In genomic region chr6:146633629-146634014, GRCm38 (mm10) we compare ENCODE assay signal across 8 mouse cellular contexts. TPM values are rescaled to one million over a fixed set of nuclear protein-coding genes. Genes with fewer than 3 reads are reported as not detected.
A peak's percentile ranks its signal among the peaks of the same experiment; 100 is the strongest.
DNase-seq lines count a peak whose midpoint lies in the region; ATAC-seq and TF ChIP-seq lines count a peak whose summit lies in the region.

No protein-coding gene starts in this region.

- no peaks in the 10 kb centered on the region for H3K79me2 ChIP-seq in CH12.LX (replicated peaks; ENCODE audit: control insufficient read depth, extremely low read depth, insufficient read depth, poor library complexity, severe bottlenecking)

- peak overlapping the region; percentile 26 for H3K4me2 ChIP-seq in CH12.LX (ENCODE audit: insufficient read depth, low read depth, poor library complexity, severe bottlenecking)
- peak overlapping the region; percentile 65 for H3K4me2 ChIP-seq in forebrain, embryonic 13.5 days
- peak overlapping the region; percentile 82 for H3K4me2 ChIP-seq in hindbrain, embryonic 14.5 days (replicated peaks)
- H3K4me2 ChIP-seq in stomach, embryonic 16.5 days (ENCODE audit: low read depth, low read length): peak overlapping the region; percentile 83

- H3K4me1 ChIP-seq in CH12.LX (ENCODE audit: control insufficient read depth in 1 of 2, insufficient read depth in 2 of 2): peaks cover 15% of the 10 kb centered on the region in 2 experiments
- peaks cover 12% of the 10 kb centered on the region for H3K4me1 ChIP-seq in forebrain, embryonic 13.5 days
- peaks cover 11% of the 10 kb centered on the region for H3K4me1 ChIP-seq in hindbrain, embryonic 14.5 days (replicated peaks; ENCODE audit: control insufficient read depth, insufficient read depth, low read length)
- H3K4me1 ChIP-seq in stomach, embryonic 16.5 days (ENCODE audit: control insufficient read depth, insufficient read depth, low read length): peaks cover 6% of the 10 kb centered on the region; the same call in 1 of the 2 replicates

- no peaks in the 10 kb centered on the region for H3K36me3 ChIP-seq in CH12.LX (replicated peaks in 1 of 2; ENCODE audit: control insufficient read depth in 1 of 2, insufficient read depth in 1 of 2, low read length in 1 of 2)
- no peaks in the 10 kb centered on the region for H3K36me3 ChIP-seq in forebrain, embryonic 13.5 days (ENCODE audit: poor library complexity, severe bottlenecking)
- H3K36me3 ChIP-seq in hindbrain, embryonic 14.5 days (replicated peaks; ENCODE audit: control insufficient read depth, insufficient read depth): no peaks in the 10 kb centered on the region
- no peaks in the 10 kb centered on the region for H3K36me3 ChIP-seq in stomach, embryonic 16.5 days (ENCODE audit: control insufficient read depth, insufficient read depth, low read length)

- WGBS in forebrain, embryonic 13.5 days: 6% methylated on average over 14 of the region's 14 CpGs
- 11% methylated on average over 14 of the region's 14 CpGs for WGBS in hindbrain, embryonic 14.5 days
- 11% methylated on average over 14 of the region's 14 CpGs for WGBS in stomach, embryonic 16.5 days

- no peak for TF ChIP-seq CTCF in CH12.LX (conservative IDR thresholded peaks at IDR 0.05 in 1 of 2, IDR thresholded peaks at IDR 0.05 in 1 of 2; ENCODE audit: low read depth in 2 of 2, low read length in 2 of 2)

- H3K4me3 ChIP-seq in CH12.LX (replicated peaks in 1 of 3; ENCODE audit: low read depth in 2 of 3, low read length in 2 of 3, poor library complexity in 1 of 3): peak overlapping the region; percentile 75 to 94 (median 78)
- H3K4me3 ChIP-seq in forebrain, embryonic 13.5 days: peak overlapping the region; percentile 67
- H3K4me3 ChIP-seq in hindbrain, embryonic 14.5 days (replicated peaks; ENCODE audit: low read length): peak overlapping the region; percentile 83
- peak overlapping the region; percentile 81 for H3K4me3 ChIP-seq in stomach, embryonic 16.5 days (replicated peaks; ENCODE audit: low read length)

- no peak for TF ChIP-seq EP300 in CH12.LX (IDR thresholded peaks at IDR 0.05; ENCODE audit: low read length)

- TF ChIP-seq POLR2A in CH12.LX (IDR thresholded peaks at IDR 0.05; ENCODE audit: low read depth, low read length): no peak

- H3K27me3 ChIP-seq in CH12.LX (replicated peaks): no peaks in the 10 kb centered on the region
- H3K27me3 ChIP-seq in forebrain, embryonic 13.5 days: no peaks in the 10 kb centered on the region
- no peaks in the 10 kb centered on the region for H3K27me3 ChIP-seq in hindbrain, embryonic 14.5 days (ENCODE audit: control insufficient read depth, insufficient read depth, low read length)
- H3K27me3 ChIP-seq in stomach, embryonic 16.5 days (ENCODE audit: control insufficient read depth, insufficient read depth, low read length): no peaks in the 10 kb centered on the region

- DNase-seq in CH12.LX (ENCODE audit: extremely low read depth) (no peak), NIH3T3 (ENCODE audit: low read depth) (peak; percentile 68)
- DNase-seq in hindbrain, embryonic 14.5 days (ENCODE audit: low spot score): peak; percentile 36
- peak; percentile 49 to 60 for DNase-seq in layer of hippocampus, postnatal 36 days
- DNase-seq in lung, postnatal 10 days: peak; percentile 40
- no peak for DNase-seq in gastrocnemius, postnatal 14 days

- peak overlapping the region; percentile 92 for H3K9ac ChIP-seq in CH12.LX (ENCODE audit: insufficient read depth, low read depth)
- peak overlapping the region; percentile 83 for H3K9ac ChIP-seq in forebrain, embryonic 13.5 days
- peak overlapping the region; percentile 83 for H3K9ac ChIP-seq in hindbrain, embryonic 14.5 days
- H3K9ac ChIP-seq in stomach, embryonic 16.5 days (ENCODE audit: low read length): peak overlapping the region; percentile 87

- dilution Hi-C loops in CH12.LX (cut with MboI; ENCODE audit: extremely low pct_ligation_motif_present, extremely low pct_unique_long_range_greater_than_20kb, low sequenced_read_pairs): no loop called here

- no peak for TF ChIP-seq RAD21 in CH12.LX (IDR thresholded peaks at IDR 0.05; ENCODE audit: low read depth, low read length)

- H3K9me3 ChIP-seq in CH12.LX (replicated peaks; ENCODE audit: low read length): no peaks in the 10 kb centered on the region
- H3K9me3 ChIP-seq in forebrain, embryonic 13.5 days (replicated peaks): no peaks in the 10 kb centered on the region
- no peaks in the 10 kb centered on the region for H3K9me3 ChIP-seq in hindbrain, embryonic 14.5 days (ENCODE audit: control insufficient read depth, low read length)
- H3K9me3 ChIP-seq in stomach, embryonic 16.5 days (replicated peaks; ENCODE audit: control insufficient read depth, low read length): no peaks in the 10 kb centered on the region

- ATAC-seq in forebrain, embryonic 13.5 days: peak; percentile 63
- ATAC-seq in hindbrain, embryonic 14.5 days (ENCODE audit: low FRiP score): peak; percentile 18; the same call in 1 of the 2 replicates
- no peak for ATAC-seq in stomach, embryonic 16.5 days (ENCODE audit: insufficient read depth, low FRiP score)

- H3K27ac ChIP-seq in CH12.LX (ENCODE audit: insufficient read depth, low read depth): no peak overlapping the region
- H3K27ac ChIP-seq in forebrain, embryonic 13.5 days: peak overlapping the region; percentile 76; the same call in 1 of the 2 replicates
- H3K27ac ChIP-seq in hindbrain, embryonic 14.5 days: peak overlapping the region; percentile 87
- H3K27ac ChIP-seq in stomach, embryonic 16.5 days (ENCODE audit: low read length): peak overlapping the region; percentile 80

- in situ Hi-C loops in CH12.LX (cut with MboI; ENCODE audit: low pct_ligation_motif_present, low pct_unique_long_range_greater_than_20kb, low sequenced_read_pairs): no loop called here

- intact Hi-C loops in gastrocnemius, postnatal 14 days (cut with DNase I; ENCODE audit: low total_unique reads): no loop called here

TF ChIP-seq in CH12.LX, 34 proteins besides CTCF, POLR2A, EP300 and RAD21:
- TF ChIP-seq MYC (IDR thresholded peaks at IDR 0.05; ENCODE audit: low read depth, low read length) (peak; percentile 50; the same call in 1 of the 2 replicates), TBP (conservative IDR thresholded peaks at IDR 0.05; ENCODE audit: low read depth, low read length) (no peak), KAT2A (IDR thresholded peaks at IDR 0.05; ENCODE audit: insufficient replicate concordance, low read length) (no peak), USF1 (IDR thresholded peaks at IDR 0.05; ENCODE audit: low read depth, low read length) (peak; percentile 70), ZKSCAN1 (IDR thresholded peaks at IDR 0.05; ENCODE audit: borderline replicate concordance, low read depth, low read length) (no peak), MXI1 (IDR thresholded peaks at IDR 0.05; ENCODE audit: low read depth, low read length) (peak; percentile 48; the same call in 1 of the 2 replicates), MAX (IDR thresholded peaks at IDR 0.05; ENCODE audit: low read length) (peak; percentile 76), RCOR1 (conservative IDR thresholded peaks at IDR 0.05; ENCODE audit: low read depth, low read length) (no peak), GABPA (IDR thresholded peaks at IDR 0.05; ENCODE audit: insufficient replicate concordance, low read depth, low read length) (no peak), USF2 (conservative IDR thresholded peaks at IDR 0.05; ENCODE audit: low read depth, low read length) (peak; percentile 70), TCF12 (IDR thresholded peaks at IDR 0.05; ENCODE audit: low read depth, low read length) (no peak), BHLHE40 (IDR thresholded peaks at IDR 0.05; ENCODE audit: low read depth, low read length) (peak; percentile 76)

RNA-seq across cellular contexts. Expression of gene Med21, which starts 8.7 kb away (rescaled TPM):
- total RNA-seq in CH12.LX (2012; rRNA removed) (42.4 and 45.8 TPM in 2 replicates), CH12.LX (2014; rRNA removed) (124 and 143 TPM in 2 replicates)
- polyA plus RNA-seq in CH12.LX (2012; ENCODE audit: insufficient read length, low read depth): 52.2 and 56.0 TPM in 2 replicates
- 134 and 136 TPM in 2 replicates for polyA plus RNA-seq in forebrain, embryonic 13.5 days (2015; fragmentation: Nextera tagmentation; extraction: Ambion mirVana)
- 108 and 112 TPM in 2 replicates for polyA plus RNA-seq in hindbrain, embryonic 14.5 days (2014; fragmentation: Nextera tagmentation; extraction: Ambion mirVana)
- total RNA-seq in layer of hippocampus, postnatal 36 days (2021): 10 to 100 TPM; 47.3 to 49.8 TPM
- polyA plus RNA-seq in stomach, embryonic 16.5 days (2015; fragmentation: Nextera tagmentation; extraction: Ambion mirVana): 131 and 140 TPM in 2 replicates
- 10 to 100 TPM; 36.7 to 40.3 TPM for total RNA-seq in gastrocnemius, postnatal 14 days (2021)

RNA-seq across cellular contexts. Expression of gene Tm7sf3, which starts 9.0 kb away (rescaled TPM):
- total RNA-seq in CH12.LX (2012; rRNA removed) (19.9 and 23.9 TPM in 2 replicates), CH12.LX (2014; rRNA removed) (11.4 and 11.8 TPM in 2 replicates)
- polyA plus RNA-seq in CH12.LX (2012; ENCODE audit: insufficient read length, low read depth): 12.8 and 13.4 TPM in 2 replicates
- 21.7 and 27.1 TPM in 2 replicates for polyA plus RNA-seq in forebrain, embryonic 13.5 days (2015; fragmentation: Nextera tagmentation; extraction: Ambion mirVana)
- 32.9 and 33.4 TPM in 2 replicates for polyA plus RNA-seq in hindbrain, embryonic 14.5 days (2014; fragmentation: Nextera tagmentation; extraction: Ambion mirVana)
- 10 to 100 TPM; 41.3 to 42.0 TPM for total RNA-seq in layer of hippocampus, postnatal 36 days (2021)
- polyA plus RNA-seq in stomach, embryonic 16.5 days (2015; fragmentation: Nextera tagmentation; extraction: Ambion mirVana): 31.9 and 32.3 TPM in 2 replicates
- 10 to 100 TPM; 12.3 to 14.8 TPM for total RNA-seq in gastrocnemius, postnatal 14 days (2021)

RNA-seq across cellular contexts. Expression of gene Ints13, which starts 56.0 kb away (rescaled TPM):
- total RNA-seq in CH12.LX (2012; rRNA removed) (31.9 and 42.6 TPM in 2 replicates), CH12.LX (2014; rRNA removed) (50.5 and 63.7 TPM in 2 replicates)
- 51.9 and 66.1 TPM in 2 replicates for polyA plus RNA-seq in CH12.LX (2012; ENCODE audit: insufficient read length, low read depth)
- polyA plus RNA-seq in forebrain, embryonic 13.5 days (2015; fragmentation: Nextera tagmentation; extraction: Ambion mirVana): 74.2 and 81.4 TPM in 2 replicates
- polyA plus RNA-seq in hindbrain, embryonic 14.5 days (2014; fragmentation: Nextera tagmentation; extraction: Ambion mirVana): 43.5 and 44.8 TPM in 2 replicates
- total RNA-seq in layer of hippocampus, postnatal 36 days (2021): 10 to 100 TPM; 41.1 to 51.9 TPM
- polyA plus RNA-seq in stomach, embryonic 16.5 days (2015; fragmentation: Nextera tagmentation; extraction: Ambion mirVana): 56.6 and 65.3 TPM in 2 replicates
- 10 to 100 TPM; 14.9 to 15.7 TPM for total RNA-seq in gastrocnemius, postnatal 14 days (2021)

RNA-seq across cellular contexts. Expression of gene Fgfr1op2, which starts 56.6 kb away (rescaled TPM):
- total RNA-seq in CH12.LX (2012; rRNA removed) (80.0 and 94.1 TPM in 2 replicates), CH12.LX (2014; rRNA removed) (69.3 and 73.0 TPM in 2 replicates)
- 101 and 104 TPM in 2 replicates for polyA plus RNA-seq in CH12.LX (2012; ENCODE audit: insufficient read length, low read depth)
- 64.5 and 70.8 TPM in 2 replicates for polyA plus RNA-seq in forebrain, embryonic 13.5 days (2015; fragmentation: Nextera tagmentation; extraction: Ambion mirVana)
- polyA plus RNA-seq in hindbrain, embryonic 14.5 days (2014; fragmentation: Nextera tagmentation; extraction: Ambion mirVana): 43.4 and 46.0 TPM in 2 replicates
- 100 to 1,000 TPM; 109 to 114 TPM for total RNA-seq in layer of hippocampus, postnatal 36 days (2021)
- polyA plus RNA-seq in stomach, embryonic 16.5 days (2015; fragmentation: Nextera tagmentation; extraction: Ambion mirVana): 96.6 and 98.8 TPM in 2 replicates
- total RNA-seq in gastrocnemius, postnatal 14 days (2021): 10 to 100 TPM; 43.6 to 48.5 TPM

Comparison
In these comparisons a context has a peak if more than half of its experiments do, and no peak if none do; other contexts are left out.
1. DNase-seq: peak in NIH3T3 (single experiment), hindbrain, embryonic 14.5 days (single experiment), layer of hippocampus, postnatal 36 days (2 of 2) and lung, postnatal 10 days (single experiment); none in CH12.LX (single experiment) and gastrocnemius, postnatal 14 days (single experiment).
2. H3K4me2 ChIP-seq: peak in every context shown above with its lines; median percentile 83 in stomach, embryonic 16.5 days; 82 in hindbrain, embryonic 14.5 days; 65 in forebrain, embryonic 13.5 days; 26 in CH12.LX.
3. Peak in every context shown above with its lines, with median percentiles within 50 percentile points of each other: H3K4me3 ChIP-seq and H3K9ac ChIP-seq.